Mouse (Mus musculus) naive thymus-derived CD4-positive, alpha-beta T cell, adult 2 months (primary cell): ENCODE data around the gene Mus81.
"Not testable (repeated sequence)": the region's sequence is repeated elsewhere in the genome, so short reads cannot be mapped to it uniquely, and the experiment has no call there.

Experiments used
- DNase-seq: peaks from one replicate; pipeline ENCODE4 v3.0.0-alpha.2; 2011; ENCODE audit warnings: low read depth

Gene Mus81

GRCm38 (mm10) chr19:5492641-5493040 lies 4.4 kb upstream of the Mus81 start:
- DNase-seq, result no peak

- DNase-seq, result peak; percentile 92
These were observed 2.9 kb upstream of the Mus81 start for GRCm38 (mm10) chr19:5490898-5491708.

GRCm38 (mm10) chr19:5490313-5490897 lies 2.2 kb upstream of the Mus81 start, which contains the start of gene Cfl1:
Gene Cfl1, plus strand, starts transcription at chr19:5490455.
- DNase-seq, result peak; percentile 95

GRCm38 (mm10) chr19:5489721-5490120 lies 1.5 kb upstream of the Mus81 start:
- DNase-seq, result not testable (repeated sequence)

GRCm38 (mm10) chr19:5488878-5489571 lies 823 bp upstream of the Mus81 start:
- DNase-seq, result peak; percentile 96

DNA sequence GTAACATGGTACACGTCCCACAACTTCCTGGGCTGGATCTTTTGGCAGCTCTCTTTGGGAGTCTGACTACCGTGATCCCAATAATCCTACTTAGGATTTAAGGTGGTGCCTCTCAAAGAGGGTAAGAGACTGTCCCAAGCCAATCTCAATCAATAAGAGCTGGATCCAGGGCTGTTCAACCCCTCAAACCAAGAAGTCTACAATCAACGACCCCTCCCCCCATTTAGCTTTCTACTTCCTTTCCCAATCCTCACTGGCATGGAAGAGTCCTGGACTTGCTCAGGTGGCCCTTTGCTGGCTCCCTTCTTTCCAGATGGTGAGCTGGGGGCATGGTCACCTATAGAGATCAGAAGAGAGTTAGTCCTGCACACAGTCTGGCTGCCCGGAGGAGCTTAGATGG lies 1.4 kb downstream of the Mus81 start:
- no peak for DNase-seq

DNA sequence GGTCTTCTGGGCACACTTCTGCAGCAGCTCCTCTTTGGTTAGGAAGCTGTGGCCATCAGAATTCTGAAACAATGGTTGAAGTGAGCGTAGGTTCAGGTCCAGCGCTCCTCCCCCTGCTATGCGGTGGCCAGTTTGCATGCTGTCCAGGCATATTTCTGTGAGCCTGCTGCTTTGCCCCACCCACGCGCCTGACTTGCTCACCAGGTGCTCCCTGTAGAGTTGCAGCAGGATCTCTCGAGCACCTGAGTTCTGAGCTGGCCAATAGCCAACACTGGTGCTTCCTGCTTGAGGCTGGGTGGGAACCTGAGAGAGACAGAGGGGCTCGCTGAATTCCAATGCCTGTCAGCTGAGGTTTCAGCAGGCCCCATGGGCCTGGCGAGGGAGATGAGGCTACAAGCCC lies 1.9 kb downstream of the Mus81 start:
- no peak for DNase-seq

- no peak for DNase-seq
These were observed 2.4 kb downstream of the Mus81 start for GRCm38 (mm10) chr19:5485821-5486220.

DNA sequence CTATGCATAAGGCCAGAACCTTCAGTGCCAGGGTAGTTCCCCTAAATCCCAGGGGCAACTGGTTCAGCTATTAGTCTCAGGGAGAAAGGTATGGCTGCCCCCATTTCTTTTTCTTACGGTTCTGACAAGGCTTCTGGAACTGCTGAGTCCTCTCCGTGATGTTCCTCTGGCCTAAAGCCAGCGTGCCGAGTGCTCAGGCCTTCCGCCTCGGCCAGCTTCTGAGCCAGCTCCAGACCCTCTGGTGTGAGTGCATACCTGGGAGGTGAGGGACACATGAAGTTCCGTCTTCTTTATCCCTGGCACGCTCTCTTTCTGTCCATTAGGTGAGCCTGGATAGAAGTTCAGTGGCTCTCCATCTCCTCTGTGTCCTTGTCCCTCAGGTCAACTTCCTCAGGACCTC lies 2.8 kb downstream of the Mus81 start:
- DNase-seq, result no peak

DNA sequence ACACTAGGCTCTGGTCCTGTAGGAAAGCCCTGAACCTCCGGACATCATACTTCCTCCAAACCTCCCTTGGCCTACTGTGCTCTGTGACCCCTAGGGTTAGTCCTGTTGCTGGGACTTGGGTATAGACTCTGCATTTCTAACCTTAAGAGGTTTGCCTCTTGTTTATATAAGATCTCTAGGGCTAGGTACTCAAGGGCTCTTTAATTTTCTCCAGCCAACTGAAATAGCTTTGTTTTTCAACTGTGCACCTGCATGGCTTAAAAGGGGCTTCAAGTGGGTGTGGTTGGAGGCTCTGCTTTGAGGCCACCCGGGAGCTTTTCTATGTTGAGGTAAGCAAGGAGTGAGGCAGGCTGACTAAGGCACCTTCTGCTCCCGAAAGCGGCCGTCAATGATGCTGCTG lies 3.7 kb downstream of the Mus81 start:
- no peak for DNase-seq

- DNase-seq, result no peak
These were observed 4.5 kb downstream of the Mus81 start for GRCm38 (mm10) chr19:5483386-5484359.

DNA sequence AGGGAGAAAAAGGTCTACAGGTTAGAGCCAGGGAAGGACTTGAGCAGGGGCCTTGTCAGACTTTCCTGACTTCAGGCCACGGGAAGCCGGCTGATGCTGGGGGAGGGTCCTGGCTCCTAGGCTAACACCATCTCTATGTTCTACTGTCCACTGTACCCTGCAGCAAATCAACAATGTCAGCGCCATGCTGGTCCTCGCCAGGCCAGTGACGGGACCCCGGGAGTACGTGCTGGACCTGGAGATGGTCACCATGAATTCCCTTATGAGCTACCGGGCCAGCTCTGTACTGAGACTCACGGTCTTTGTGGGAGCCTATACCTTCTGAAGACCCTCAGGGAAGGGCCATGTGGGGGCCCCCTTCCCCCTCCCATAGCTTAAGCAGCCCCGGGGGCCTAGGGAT lies 6.8 kb downstream of the Mus81 start:
- DNase-seq, result no peak

GRCm38 (mm10) chr19:5480016-5480415 lies 8.2 kb downstream of the Mus81 start:
- DNase-seq, result no peak

DNA sequence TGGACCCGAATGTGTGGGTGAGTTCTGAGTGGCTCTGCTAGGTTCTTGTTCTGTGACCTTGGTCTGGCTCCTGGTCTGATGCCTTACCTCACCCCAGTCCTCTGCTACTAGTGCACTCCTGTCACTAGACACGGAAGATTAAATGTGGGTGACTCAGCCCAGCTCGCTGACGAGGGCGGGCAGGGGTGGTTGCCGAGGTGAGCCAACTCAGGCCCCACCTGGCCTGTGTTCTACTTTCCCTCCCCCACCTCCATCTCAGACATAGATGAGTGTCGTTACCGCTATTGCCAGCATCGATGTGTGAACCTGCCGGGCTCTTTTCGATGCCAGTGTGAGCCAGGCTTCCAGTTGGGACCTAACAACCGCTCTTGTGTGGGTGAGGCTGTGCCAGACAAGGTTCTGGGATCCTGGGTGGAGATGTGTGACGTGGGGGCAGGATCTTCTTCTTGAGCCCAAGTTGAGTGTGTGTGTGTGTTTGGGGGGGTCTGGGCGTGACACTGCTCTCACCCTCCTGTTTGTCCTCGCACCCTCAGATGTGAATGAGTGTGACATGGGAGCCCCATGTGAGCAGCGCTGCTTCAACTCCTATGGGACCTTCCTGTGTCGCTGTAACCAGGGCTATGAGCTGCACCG lies 10.4 kb downstream of the Mus81 start:
- no peak for DNase-seq

- DNase-seq, result no peak
These were observed 11.1 kb downstream of the Mus81 start for GRCm38 (mm10) chr19:5477004-5477667.

DNA sequence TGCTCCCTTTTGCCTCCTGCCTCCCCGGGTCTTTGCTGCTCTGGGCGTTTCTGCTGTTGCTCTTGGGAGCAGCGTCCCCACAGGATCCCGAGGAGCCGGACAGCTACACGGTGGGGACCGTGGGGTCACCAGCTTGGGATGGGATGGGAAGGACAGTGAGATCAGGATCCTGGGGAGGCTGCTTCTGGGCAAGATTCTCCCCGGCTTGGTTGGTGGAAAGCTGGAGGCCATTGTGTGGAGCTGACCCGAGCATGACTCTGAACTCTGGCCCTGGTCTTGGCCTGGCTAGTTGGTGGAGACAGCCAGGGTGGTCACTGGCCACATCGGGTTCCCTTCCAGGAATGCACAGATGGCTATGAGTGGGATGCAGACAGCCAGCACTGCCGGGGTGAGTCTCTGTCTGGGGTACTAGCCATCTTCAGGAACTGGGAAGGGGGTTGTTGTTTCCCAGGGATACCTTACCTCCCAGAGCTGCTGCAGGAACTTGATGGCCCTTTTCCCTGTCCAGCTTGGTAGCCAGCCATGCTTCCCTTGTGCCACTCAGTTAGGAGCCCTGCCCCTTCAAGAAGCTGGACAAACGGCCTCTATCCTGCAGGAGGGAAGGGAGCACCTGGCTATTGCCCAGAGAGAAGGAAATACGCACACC lies 13.0 kb downstream of the Mus81 start:
- no peak for DNase-seq

GRCm38 (mm10) chr19:5474281-5475068 lies 13.7 kb downstream of the Mus81 start:
- no peak for DNase-seq

- peak; percentile 53 for DNase-seq
These were observed 14.5 kb downstream of the Mus81 start, which contains the start of gene Efemp2 for GRCm38 (mm10) chr19:5473720-5474119. Gene Efemp2, plus strand, starts transcription at chr19:5473954.

DNA sequence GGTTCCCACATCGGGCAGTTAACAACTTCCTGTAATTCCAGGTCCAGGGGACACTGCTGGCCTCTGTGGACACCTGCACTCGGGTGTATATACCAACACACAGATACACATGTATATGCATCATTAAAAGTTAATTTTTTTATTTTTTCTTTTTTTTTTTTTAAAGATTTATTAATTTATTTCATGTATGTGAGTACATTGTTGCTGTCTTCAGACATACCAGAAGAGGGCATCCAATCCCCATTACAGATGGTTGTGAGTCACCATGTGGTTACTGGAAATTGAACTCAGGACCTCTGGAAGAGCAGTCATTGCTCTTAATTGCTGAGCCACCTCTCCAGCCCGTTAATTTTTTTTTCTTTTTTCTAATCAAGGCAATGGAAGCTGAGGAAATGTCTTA lies 15.3 kb downstream of the Mus81 start:
- no peak for DNase-seq
